24 mouse cellular contexts compared by ENCODE assay signal in genomic region chr13:113000576-113001318, GRCm38 (mm10). TPM values are rescaled to one million over a fixed set of nuclear protein-coding genes. Genes with fewer than 3 reads are reported as not detected.
DNase-seq lines count a peak whose midpoint lies in the region; ATAC-seq and TF ChIP-seq lines count a peak whose summit lies in the region.
"Had no signal": no experiment of that assay in that cellular context is flagged by ENCODE, and none has a peak within 500 bp of the region (broad histone marks: within the 10 kb centered on the region; RNA-seq: fewer than 3 reads in every experiment).

No protein-coding gene starts in this region.

- no peak overlapping the region for H3K9ac ChIP-seq in embryonic facial prominence, embryonic 15.5 days
- no peak overlapping the region for H3K9ac ChIP-seq in lung, embryonic 14.5 days
- no peak overlapping the region for H3K9ac ChIP-seq in stomach, embryonic 14.5 days (replicated peaks; ENCODE audit: low read depth, low read length)
- H3K9ac ChIP-seq in liver, embryonic 12.5 days, result no peak overlapping the region
- H3K9ac ChIP-seq: forebrain, postnatal 0 days; liver, embryonic 13.5 days; neural tube, embryonic 13.5 days had no signal

- 55% methylated on average over 9 of the region's 9 CpGs for WGBS in embryonic facial prominence, embryonic 15.5 days
- WGBS in lung, embryonic 14.5 days, result 48% methylated on average over 9 of the region's 9 CpGs
- 55% methylated on average over 9 of the region's 9 CpGs for WGBS in stomach, embryonic 14.5 days
- WGBS in liver, embryonic 12.5 days (ENCODE audit: insufficient replicate concordance), result 47% methylated on average over 9 of the region's 9 CpGs

- H3K27me3 ChIP-seq in embryonic facial prominence, embryonic 15.5 days, result peaks cover 51% of the 10 kb centered on the region
- peaks cover 43% of the 10 kb centered on the region for H3K27me3 ChIP-seq in lung, embryonic 14.5 days (ENCODE audit: insufficient read depth, low read length)
- H3K27me3 ChIP-seq in stomach, embryonic 14.5 days (ENCODE audit: control insufficient read depth, insufficient read depth, low read length), result peaks cover 23% of the 10 kb centered on the region
- H3K27me3 ChIP-seq in liver, embryonic 12.5 days (replicated peaks), result peaks cover 70% of the 10 kb centered on the region

- DNase-seq in kidney, postnatal 10 days, result peak; percentile 23
- DNase-seq in kidney, adult 8-10 months, result no peak
- peak; percentile 72 for DNase-seq in lung, embryonic 14.5 days
- DNase-seq in retina, embryonic 14.5 days (ENCODE audit: low spot score), result no peak
- DNase-seq: adrenal gland, postnatal 10 days; cerebellum, adult 8-10 months; forebrain, postnatal 0 days; gastrocnemius, postnatal 36 days; layer of hippocampus, postnatal 36 days; left cerebral cortex, postnatal 4 days; liver, embryonic 13.5 days; thymus, postnatal 14 days had no signal

- no peak overlapping the region for H3K4me3 ChIP-seq in embryonic facial prominence, embryonic 15.5 days (replicated peaks)
- H3K4me3 ChIP-seq in lung, embryonic 14.5 days (ENCODE audit: low read depth, low read length), result no peak overlapping the region
- no peak overlapping the region for H3K4me3 ChIP-seq in stomach, embryonic 14.5 days (ENCODE audit: low read depth, low read length)
- no peak overlapping the region for H3K4me3 ChIP-seq in liver, embryonic 12.5 days
- H3K4me3 ChIP-seq: erythroblast, embryonic 14.5 days; hindbrain, embryonic 10.5 days; liver, embryonic 13.5 days; neural tube, embryonic 13.5 days had no signal

- peak; percentile 80 for ATAC-seq in embryonic facial prominence, embryonic 15.5 days (ENCODE audit: insufficient number of reproducible peaks, low FRiP score, low TSS enrichment, low read depth)
- ATAC-seq in lung, embryonic 14.5 days (ENCODE audit: insufficient read depth), result peak; percentile 90
- peak; percentile 94 for ATAC-seq in stomach, embryonic 14.5 days (ENCODE audit: insufficient number of reproducible peaks, insufficient read depth, low FRiP score, low read depth)
- no peak for ATAC-seq in liver, embryonic 12.5 days
- no peak for ATAC-seq in monocyte, adult 5-6 weeks (replicated peaks; ENCODE audit: insufficient number of reproducible peaks, low FRiP score, low TSS enrichment, poor library complexity, severe bottlenecking)
- ATAC-seq: forebrain, postnatal 0 days; inflammation-experienced regulatory T-cells, adult 6 months had no signal

- H3K4me2 ChIP-seq in embryonic facial prominence, embryonic 15.5 days (replicated peaks), result no peak overlapping the region
- peak overlapping the region; percentile 18; the same call in 1 of the 2 replicates for H3K4me2 ChIP-seq in lung, embryonic 14.5 days
- H3K4me2 ChIP-seq in stomach, embryonic 14.5 days (replicated peaks; ENCODE audit: low read depth, low read length), result no peak overlapping the region
- H3K4me2 ChIP-seq in liver, embryonic 12.5 days, result no peak overlapping the region
- H3K4me2 ChIP-seq: liver, embryonic 13.5 days; neural tube, embryonic 13.5 days had no signal

- peaks cover 11% of the 10 kb centered on the region for H3K4me1 ChIP-seq in embryonic facial prominence, embryonic 15.5 days
- H3K4me1 ChIP-seq in lung, embryonic 14.5 days (ENCODE audit: insufficient read depth), result no peaks in the 10 kb centered on the region
- 0 out of 2 replicates have a peak, but pooled peaks cover 5% of the 10 kb centered on the region for H3K4me1 ChIP-seq in stomach, embryonic 14.5 days (ENCODE audit: control insufficient read depth, insufficient read depth, low read length)
- H3K4me1 ChIP-seq in liver, embryonic 12.5 days, result 0 out of 2 replicates have a peak, but pooled peaks cover 6% of the 10 kb centered on the region

- H3K36me3 ChIP-seq in embryonic facial prominence, embryonic 15.5 days, result no peaks in the 10 kb centered on the region
- H3K36me3 ChIP-seq in lung, embryonic 14.5 days (ENCODE audit: insufficient read depth), result no peaks in the 10 kb centered on the region
- H3K36me3 ChIP-seq in stomach, embryonic 14.5 days (ENCODE audit: control insufficient read depth, insufficient read depth, low read length), result no peaks in the 10 kb centered on the region
- no peaks in the 10 kb centered on the region for H3K36me3 ChIP-seq in liver, embryonic 12.5 days
- H3K36me3 ChIP-seq: G1E; hindbrain, embryonic 10.5 days; liver, embryonic 13.5 days; neural tube, embryonic 13.5 days had no signal

- no peaks in the 10 kb centered on the region for H3K9me3 ChIP-seq in embryonic facial prominence, embryonic 15.5 days (replicated peaks)
- H3K9me3 ChIP-seq in lung, embryonic 14.5 days (ENCODE audit: low read depth, low read length), result no peaks in the 10 kb centered on the region
- H3K9me3 ChIP-seq in stomach, embryonic 14.5 days (ENCODE audit: control insufficient read depth, low read depth, low read length), result no peaks in the 10 kb centered on the region
- no peaks in the 10 kb centered on the region for H3K9me3 ChIP-seq in liver, embryonic 12.5 days (replicated peaks)
- H3K9me3 ChIP-seq: G1E; hindbrain, embryonic 10.5 days; liver, embryonic 13.5 days; neural tube, embryonic 13.5 days had no signal

- no peak for TF ChIP-seq CTCF in lung, embryonic 14.5 days (IDR thresholded peaks at IDR 0.05; ENCODE audit: low read depth)

- H3K27ac ChIP-seq in embryonic facial prominence, embryonic 15.5 days (replicated peaks), result no peak overlapping the region
- 0 out of 2 replicates have a peak overlapping the region, but pooled peaks have one; percentile 60 for H3K27ac ChIP-seq in lung, embryonic 14.5 days (ENCODE audit: low read depth)
- peak overlapping the region; percentile 58; the same call in 1 of the 2 replicates for H3K27ac ChIP-seq in stomach, embryonic 14.5 days (ENCODE audit: low read length)
- H3K27ac ChIP-seq in liver, embryonic 12.5 days, result no peak overlapping the region
- H3K27ac ChIP-seq: hindbrain, embryonic 10.5 days; liver, embryonic 13.5 days; neural tube, embryonic 13.5 days had no signal

RNA-seq across cellular contexts. Expression of gene Mcidas, which starts 7.1 kb away (rescaled TPM):
- polyA plus RNA-seq in embryonic facial prominence, embryonic 15.5 days (2015; fragmentation: Nextera tagmentation; extraction: Ambion mirVana), result 5.6 and 14.0 TPM in 2 replicates
- polyA plus RNA-seq in lung, embryonic 14.5 days (2014; fragmentation: Nextera tagmentation; extraction: Ambion mirVana), result 1.1 and 2.2 TPM in 2 replicates
- 0.17 TPM in 2 replicates for polyA plus RNA-seq in stomach, embryonic 14.5 days (2014; fragmentation: Nextera tagmentation; extraction: Ambion mirVana)
- polyA plus RNA-seq in liver, embryonic 12.5 days (2016; fragmentation: Nextera tagmentation; extraction: Ambion mirVana), result not detected in 2 replicates
- total RNA-seq in monocyte, adult 5-6 weeks (2017), result not detected in 3 replicates
- total RNA-seq: adrenal gland, postnatal 10 days; gastrocnemius, postnatal 36 days had no signal
- polyA plus RNA-seq: erythroblast, embryonic 14.5 days; G1E; heart, embryonic 14.5 days; inflammation-experienced regulatory T-cells, adult 6 months; large intestine, adult 2 months; liver, embryonic 13.5 days had no signal

RNA-seq across cellular contexts. Expression of gene Ccno, which starts 13.1 kb away (rescaled TPM):
- 10.8 and 26.9 TPM in 2 replicates for polyA plus RNA-seq in embryonic facial prominence, embryonic 15.5 days (2015; fragmentation: Nextera tagmentation; extraction: Ambion mirVana)
- 5.2 and 5.8 TPM in 2 replicates for polyA plus RNA-seq in lung, embryonic 14.5 days (2014; fragmentation: Nextera tagmentation; extraction: Ambion mirVana)
- 0.35 and 0.67 TPM in 2 replicates for polyA plus RNA-seq in stomach, embryonic 14.5 days (2014; fragmentation: Nextera tagmentation; extraction: Ambion mirVana)
- 0.11 and 0.22 TPM in 2 replicates for polyA plus RNA-seq in liver, embryonic 12.5 days (2016; fragmentation: Nextera tagmentation; extraction: Ambion mirVana)
- total RNA-seq in monocyte, adult 5-6 weeks (2017), result 0.48 to 1.8 TPM (median 0.49 TPM) in 3 replicates
- total RNA-seq: gastrocnemius, postnatal 36 days had no signal
- polyA plus RNA-seq: erythroblast, embryonic 14.5 days; G1E; inflammation-experienced regulatory T-cells, adult 6 months; neural tube, embryonic 13.5 days had no signal

RNA-seq across cellular contexts. Expression of gene Cdc20b, which starts 34.2 kb away (rescaled TPM):
- 3.1 and 8.1 TPM in 2 replicates for polyA plus RNA-seq in embryonic facial prominence, embryonic 15.5 days (2015; fragmentation: Nextera tagmentation; extraction: Ambion mirVana)
- polyA plus RNA-seq in lung, embryonic 14.5 days (2014; fragmentation: Nextera tagmentation; extraction: Ambion mirVana), result 0.28 TPM in 1 of 2 replicates, not detected in the other
- not detected in 2 replicates for polyA plus RNA-seq in stomach, embryonic 14.5 days (2014; fragmentation: Nextera tagmentation; extraction: Ambion mirVana)
- not detected in 2 replicates for polyA plus RNA-seq in liver, embryonic 12.5 days (2016; fragmentation: Nextera tagmentation; extraction: Ambion mirVana)
- 1.0 to 11.5 TPM (median 6.1 TPM) in 3 replicates for total RNA-seq in monocyte, adult 5-6 weeks (2017)
- total RNA-seq: adrenal gland, postnatal 10 days; G1E; gastrocnemius, postnatal 36 days; layer of hippocampus, postnatal 36 days had no signal
- polyA plus RNA-seq: cortical plate, adult 2 months; erythroblast, embryonic 14.5 days; G1E; heart, embryonic 14.5 days; inflammation-experienced regulatory T-cells, adult 6 months; liver, embryonic 13.5 days; neural tube, embryonic 13.5 days had no signal

RNA-seq across cellular contexts. Expression of gene Gpx8, which starts 45.5 kb away (rescaled TPM):
- 190 and 192 TPM in 2 replicates for polyA plus RNA-seq in embryonic facial prominence, embryonic 15.5 days (2015; fragmentation: Nextera tagmentation; extraction: Ambion mirVana)
- polyA plus RNA-seq in lung, embryonic 14.5 days (2014; fragmentation: Nextera tagmentation; extraction: Ambion mirVana), result 159 and 170 TPM in 2 replicates
- 164 and 166 TPM in 2 replicates for polyA plus RNA-seq in stomach, embryonic 14.5 days (2014; fragmentation: Nextera tagmentation; extraction: Ambion mirVana)
- polyA plus RNA-seq in liver, embryonic 12.5 days (2016; fragmentation: Nextera tagmentation; extraction: Ambion mirVana), result 17.3 and 17.5 TPM in 2 replicates
- 8.4 to 18.8 TPM (median 16.9 TPM) in 3 replicates for total RNA-seq in monocyte, adult 5-6 weeks (2017)
- polyA plus RNA-seq: erythroblast, embryonic 14.5 days; G1E; inflammation-experienced regulatory T-cells, adult 6 months had no signal

Comparison
In these comparisons a context has a peak if more than half of its experiments do, and no peak if none do; other contexts are left out.
1. DNase-seq: peak in kidney, postnatal 10 days (single experiment) and lung, embryonic 14.5 days (single experiment); none in kidney, adult 8-10 months (0 of 2) and retina, embryonic 14.5 days (single experiment).
2. ATAC-seq: peak in embryonic facial prominence, embryonic 15.5 days (single experiment), lung, embryonic 14.5 days (single experiment) and stomach, embryonic 14.5 days (single experiment); none in liver, embryonic 12.5 days (single experiment) and monocyte, adult 5-6 weeks (single experiment).
3. H3K27ac ChIP-seq: peak in lung, embryonic 14.5 days (single experiment) and stomach, embryonic 14.5 days (single experiment); none in embryonic facial prominence, embryonic 15.5 days (single experiment) and liver, embryonic 12.5 days (single experiment).